Mouse (Mus musculus) left cerebral cortex, postnatal 25 days (tissue): ENCODE measurements around the gene Kcnk2. TPM values are rescaled to one million over a fixed set of nuclear protein-coding genes. Genes with fewer than 3 reads are reported as not detected.

ENCODE experiments used
- microRNA-seq, 2 experiments: library from miRNA; unstranded; fragments of <30 nt; microRNA quantifications; one replicate each; pipeline ENCODE4 v1.2.0; 2022
- total RNA-seq, 2 experiments: library from RNA; stranded (reverse); gene quantifications; 2 replicates each; pipeline ENCODE4 v1.2.3; 2021

Gene Kcnk2
- total RNA-seq, 2 experiments from 2014 or later = 54.9 to 66.3 TPM

Small RNAs within 50 kb of the gene (microRNA-seq; reads per million reads assigned to microRNA genes)
- gene Gm24092 = 0 reads per million in 2 experiments
